Mouse (Mus musculus): Measurements from ENCODE around the gene Phactr3. TPM values are rescaled to one million over a fixed set of nuclear protein-coding genes. Genes with fewer than 3 reads are reported as not detected.
"Not testable (repeated sequence)": the region's sequence is repeated elsewhere in the genome, so short reads cannot be mapped to it uniquely, and the experiment has no call there.

The Phactr3 gene
- polyA plus RNA-seq, 1 experiment from 2014 or later: 62.5 TPM

GRCm38 (mm10) chr2:178324818-178325217 is 206.0 kb downstream of the Phactr3 start:
- no peaks in the 10 kb centered on the region for H3K36me3 ChIP-seq (ENCODE audit: control insufficient read depth, insufficient read depth, low read length)
- no peak for DNase-seq
- 90% methylated on average over 4 of the region's 4 CpGs for WGBS
- H3K9ac ChIP-seq (replicated peaks; ENCODE audit: low read length): no peak overlapping the region
- H3K27ac ChIP-seq (replicated peaks; ENCODE audit: low read depth, low read length): no peak overlapping the region
- no peak overlapping the region for H3K4me3 ChIP-seq (replicated peaks; ENCODE audit: low read depth, low read length)
- no peaks in the 10 kb centered on the region for H3K9me3 ChIP-seq (ENCODE audit: control insufficient read depth, low read length)
- H3K4me1 ChIP-seq (ENCODE audit: control insufficient read depth, insufficient read depth, low read length): peaks cover 27% of the 10 kb centered on the region
- no peak for ATAC-seq (ENCODE audit: low FRiP score, low TSS enrichment)
- H3K4me2 ChIP-seq (ENCODE audit: low read length): no peak overlapping the region
- no peaks in the 10 kb centered on the region for H3K27me3 ChIP-seq (ENCODE audit: control insufficient read depth, insufficient read depth, low read length)

DNA sequence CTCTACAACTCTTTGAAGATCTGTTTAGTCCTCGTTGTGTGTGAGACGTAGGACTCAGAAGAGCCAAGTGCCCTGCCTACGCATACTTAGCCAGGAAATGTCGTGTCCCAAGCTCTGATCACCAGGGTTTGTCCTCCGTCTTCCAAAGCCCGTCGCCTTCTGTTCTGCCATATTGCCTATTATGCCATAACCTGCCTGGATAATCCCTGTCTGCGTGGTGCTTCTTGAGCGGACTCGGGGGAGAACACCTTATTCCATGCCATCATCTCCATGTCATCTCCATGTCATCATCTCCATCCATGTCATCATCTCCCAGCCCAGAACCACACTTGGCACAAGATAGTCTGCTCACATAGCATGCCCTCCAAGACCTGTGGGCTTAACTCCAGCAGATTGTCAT is 207.3 kb downstream of the Phactr3 start:
- DNase-seq (no peak), ATAC-seq (ENCODE audit: low FRiP score, low TSS enrichment) (no peak)
- peaks cover 27% of the 10 kb centered on the region for H3K4me1 ChIP-seq (ENCODE audit: control insufficient read depth, insufficient read depth, low read length)
- H3K9ac ChIP-seq (replicated peaks; ENCODE audit: low read length): no peak overlapping the region
- H3K4me3 ChIP-seq (replicated peaks; ENCODE audit: low read depth, low read length): no peak overlapping the region
- no peak overlapping the region for H3K4me2 ChIP-seq (ENCODE audit: low read length)
- no peaks in the 10 kb centered on the region for H3K9me3 ChIP-seq (ENCODE audit: control insufficient read depth, low read length)
- WGBS: 95% methylated on average over 10 of the region's 10 CpGs
- H3K36me3 ChIP-seq (ENCODE audit: control insufficient read depth, insufficient read depth, low read length): no peaks in the 10 kb centered on the region
- no peaks in the 10 kb centered on the region for H3K27me3 ChIP-seq (ENCODE audit: control insufficient read depth, insufficient read depth, low read length)
- no peak overlapping the region for H3K27ac ChIP-seq (replicated peaks; ENCODE audit: low read depth, low read length)

GRCm38 (mm10) chr2:178326750-178327465 is 208.1 kb downstream of the Phactr3 start:
- DNase-seq: no peak
- Histone ChIP-seq H3K4me3 (replicated peaks; ENCODE audit: low read depth, low read length) (0 out of 2 replicates have a peak overlapping the region, but pooled peaks have one; percentile 25), H3K4me2 (ENCODE audit: low read length) (peak overlapping the region; percentile 49), H3K36me3 (ENCODE audit: control insufficient read depth, insufficient read depth, low read length) (peaks cover 4% of the 10 kb centered on the region), H3K27ac (replicated peaks; ENCODE audit: low read depth, low read length) (peak overlapping the region; percentile 82), H3K9me3 (ENCODE audit: control insufficient read depth, low read length) (no peaks in the 10 kb centered on the region), H3K27me3 (ENCODE audit: control insufficient read depth, insufficient read depth, low read length) (no peaks in the 10 kb centered on the region), H3K9ac (replicated peaks; ENCODE audit: low read length) (peak overlapping the region; percentile 30), H3K4me1 (ENCODE audit: control insufficient read depth, insufficient read depth, low read length) (peaks cover 27% of the 10 kb centered on the region)
- 35% methylated on average over 5 of the region's 5 CpGs for WGBS
- peak; percentile 28; the same call in 1 of the 2 replicates for ATAC-seq (ENCODE audit: low FRiP score, low TSS enrichment)

- peak overlapping the region; percentile 30; the same call in 1 of the 2 replicates for H3K9ac ChIP-seq (replicated peaks; ENCODE audit: low read length)
- H3K9me3 ChIP-seq (ENCODE audit: control insufficient read depth, low read length): no peaks in the 10 kb centered on the region
- peak overlapping the region; percentile 82 for H3K27ac ChIP-seq (replicated peaks; ENCODE audit: low read depth, low read length)
- peaks cover 10% of the 10 kb centered on the region for H3K36me3 ChIP-seq (ENCODE audit: control insufficient read depth, insufficient read depth, low read length)
- peak overlapping the region; percentile 49 for H3K4me2 ChIP-seq (ENCODE audit: low read length)
- WGBS: 15% methylated on average over 12 of the region's 12 CpGs
- ATAC-seq (ENCODE audit: low FRiP score, low TSS enrichment) (peak; percentile 90), DNase-seq (peak; percentile 92)
- no peaks in the 10 kb centered on the region for H3K27me3 ChIP-seq (ENCODE audit: control insufficient read depth, insufficient read depth, low read length)
- peak overlapping the region; percentile 25 for H3K4me3 ChIP-seq (replicated peaks; ENCODE audit: low read depth, low read length)
- H3K4me1 ChIP-seq (ENCODE audit: control insufficient read depth, insufficient read depth, low read length): peaks cover 27% of the 10 kb centered on the region
These were observed 208.8 kb downstream of the Phactr3 start for GRCm38 (mm10) chr2:178327466-178328040.

GRCm38 (mm10) chr2:178329551-178329950 is 210.8 kb downstream of the Phactr3 start:
- H3K9me3 ChIP-seq (ENCODE audit: control insufficient read depth, low read length): no peaks in the 10 kb centered on the region
- no peak for ATAC-seq (ENCODE audit: low FRiP score, low TSS enrichment)
- 0 out of 2 replicates have a peak overlapping the region, but pooled peaks have one; percentile 13 for H3K27ac ChIP-seq (replicated peaks; ENCODE audit: low read depth, low read length)
- no peaks in the 10 kb centered on the region for H3K27me3 ChIP-seq (ENCODE audit: control insufficient read depth, insufficient read depth, low read length)
- H3K36me3 ChIP-seq (ENCODE audit: control insufficient read depth, insufficient read depth, low read length): peaks cover 24% of the 10 kb centered on the region
- DNase-seq: peak; percentile 48
- WGBS: 73% methylated on average over 5 of the region's 5 CpGs
- H3K4me1 ChIP-seq (ENCODE audit: control insufficient read depth, insufficient read depth, low read length): peaks cover 27% of the 10 kb centered on the region
- peak overlapping the region; percentile 7; the same call in 1 of the 2 replicates for H3K4me3 ChIP-seq (replicated peaks; ENCODE audit: low read depth, low read length)
- H3K9ac ChIP-seq (replicated peaks; ENCODE audit: low read length): no peak overlapping the region
- H3K4me2 ChIP-seq (ENCODE audit: low read length): peak overlapping the region; percentile 49

DNA sequence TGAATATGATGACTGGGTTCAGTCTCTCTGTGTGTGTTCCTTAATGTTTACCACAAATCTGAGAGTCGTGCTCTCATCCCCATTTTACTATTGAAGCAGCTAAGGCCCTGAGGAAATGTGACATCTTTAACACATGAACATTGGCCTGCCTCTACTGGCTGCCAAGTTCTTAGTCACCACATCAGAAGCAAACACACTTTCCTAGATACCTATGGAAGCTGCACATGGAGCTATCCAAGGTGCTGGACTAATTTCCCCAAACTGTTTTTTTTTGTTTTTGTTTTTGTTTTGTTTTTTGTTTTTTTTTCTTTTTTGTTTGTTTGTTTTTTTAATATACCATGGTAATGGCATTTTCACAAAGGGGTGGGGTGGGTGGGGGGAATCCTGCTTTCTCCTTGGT is 211.2 kb downstream of the Phactr3 start:
- 64% methylated on average over 1 of the region's 1 CpGs for WGBS
- H3K27ac ChIP-seq (replicated peaks; ENCODE audit: low read depth, low read length): no peak overlapping the region
- peak overlapping the region; percentile 49 for H3K4me2 ChIP-seq (ENCODE audit: low read length)
- H3K4me3 ChIP-seq (replicated peaks; ENCODE audit: low read depth, low read length): peak overlapping the region; percentile 7; the same call in 1 of the 2 replicates
- H3K27me3 ChIP-seq (ENCODE audit: control insufficient read depth, insufficient read depth, low read length): no peaks in the 10 kb centered on the region
- peaks cover 24% of the 10 kb centered on the region for H3K36me3 ChIP-seq (ENCODE audit: control insufficient read depth, insufficient read depth, low read length)
- H3K4me1 ChIP-seq (ENCODE audit: control insufficient read depth, insufficient read depth, low read length): peaks cover 27% of the 10 kb centered on the region
- ATAC-seq (ENCODE audit: low FRiP score, low TSS enrichment): no peak
- no peak for DNase-seq
- H3K9me3 ChIP-seq (ENCODE audit: control insufficient read depth, low read length): no peaks in the 10 kb centered on the region
- no peak overlapping the region for H3K9ac ChIP-seq (replicated peaks; ENCODE audit: low read length)

- ATAC-seq (ENCODE audit: low FRiP score, low TSS enrichment): no peak
- no peak overlapping the region for H3K4me3 ChIP-seq (replicated peaks; ENCODE audit: low read depth, low read length)
- DNase-seq: peak; percentile 74
These were observed 219.1 kb downstream of the Phactr3 start for GRCm38 (mm10) chr2:178337878-178338277.

DNA sequence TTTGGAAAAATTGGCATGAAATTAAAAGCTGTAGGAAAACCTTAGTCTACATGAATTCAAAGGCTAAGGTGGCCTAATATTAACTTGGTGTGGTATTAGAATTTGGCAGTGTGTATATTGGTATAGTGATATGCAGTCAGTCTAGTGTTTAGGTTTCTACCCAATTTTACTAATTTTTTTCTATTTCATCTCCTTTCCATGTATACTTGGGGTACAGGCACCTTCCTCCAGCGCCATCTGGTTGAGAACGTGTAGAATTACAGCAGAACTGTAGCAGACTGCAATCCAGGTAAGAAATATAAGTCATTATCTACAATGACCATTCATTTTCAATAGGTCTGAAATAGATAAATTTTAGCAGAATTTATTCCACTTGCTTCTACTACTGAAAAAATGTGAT is 220.3 kb downstream of the Phactr3 start:
- Histone ChIP-seq H3K9me3 (ENCODE audit: control insufficient read depth, low read length) (no peaks in the 10 kb centered on the region), H3K4me1 (ENCODE audit: control insufficient read depth, insufficient read depth, low read length) (no peaks in the 10 kb centered on the region), H3K36me3 (ENCODE audit: control insufficient read depth, insufficient read depth, low read length) (peaks cover 12% of the 10 kb centered on the region; the same call in 1 of the 2 replicates), H3K9ac (replicated peaks; ENCODE audit: low read length) (no peak overlapping the region), H3K4me2 (ENCODE audit: low read length) (no peak overlapping the region), H3K27me3 (ENCODE audit: control insufficient read depth, insufficient read depth, low read length) (no peaks in the 10 kb centered on the region), H3K4me3 (replicated peaks; ENCODE audit: low read depth, low read length) (no peak overlapping the region), H3K27ac (replicated peaks; ENCODE audit: low read depth, low read length) (no peak overlapping the region)
- ATAC-seq (ENCODE audit: low FRiP score, low TSS enrichment) (no peak), DNase-seq (peak; percentile 76)
- WGBS: 2% methylated on average over 2 of the region's 2 CpGs

More at GRCm38 (mm10) chr2:178337878-178338277, 219.1 kb downstream of the Phactr3 start:
- WGBS: 51% methylated on average over 1 of the region's 1 CpGs
- Histone ChIP-seq H3K9ac (replicated peaks; ENCODE audit: low read length) (no peak overlapping the region), H3K27me3 (ENCODE audit: control insufficient read depth, insufficient read depth, low read length) (no peaks in the 10 kb centered on the region), H3K4me1 (ENCODE audit: control insufficient read depth, insufficient read depth, low read length) (no peaks in the 10 kb centered on the region), H3K27ac (replicated peaks; ENCODE audit: low read depth, low read length) (no peak overlapping the region), H3K9me3 (ENCODE audit: control insufficient read depth, low read length) (no peaks in the 10 kb centered on the region), H3K36me3 (ENCODE audit: control insufficient read depth, insufficient read depth, low read length) (peaks cover 22% of the 10 kb centered on the region), H3K4me2 (ENCODE audit: low read length) (no peak overlapping the region)

GRCm38 (mm10) chr2:178342105-178342504 is 223.3 kb downstream of the Phactr3 start:
- not testable (repeated sequence) for H3K4me1 ChIP-seq (ENCODE audit: control insufficient read depth, insufficient read depth, low read length); H3K9ac ChIP-seq (replicated peaks; ENCODE audit: low read length); H3K36me3 ChIP-seq (ENCODE audit: control insufficient read depth, insufficient read depth, low read length); H3K27me3 ChIP-seq (ENCODE audit: control insufficient read depth, insufficient read depth, low read length); ATAC-seq (ENCODE audit: low FRiP score, low TSS enrichment); H3K27ac ChIP-seq (replicated peaks; ENCODE audit: low read depth, low read length); H3K4me2 ChIP-seq (ENCODE audit: low read length); H3K9me3 ChIP-seq (ENCODE audit: control insufficient read depth, low read length); DNase-seq; H3K4me3 ChIP-seq (replicated peaks; ENCODE audit: low read depth, low read length)

Data from midbrain, embryonic 14.5 days (tissue).